Mouse (Mus musculus) embryonic facial prominence, embryonic 10.5 days (tissue): ENCODE data around the gene Cnot11. TPM values are rescaled to one million over a fixed set of nuclear protein-coding genes. Genes with fewer than 3 reads are reported as not detected.
A peak's percentile ranks its signal among the peaks of the same experiment; 100 is the strongest.

Experiments used
- DNase-seq: peaks from one replicate; pipeline ENCODE4 v3.0.0-alpha.2; 2017; ENCODE audit warnings: low spot score
- H3K27ac ChIP-seq: fragments of 300-500 bp; sonication (generic); replicated peaks from 2 replicates; pipeline ENCODE4 v1.5.1; 2016; ENCODE audit warnings: mild to moderate bottlenecking
- H3K27me3 ChIP-seq: fragments of 300-500 bp; sonication (generic); replicated peaks from 2 replicates; pipeline ENCODE4 v1.6.1; 2016; ENCODE audit warnings: low read depth, mild to moderate bottlenecking; ENCODE audit not compliant: poor library complexity, severe bottlenecking
- H3K36me3 ChIP-seq: fragments of 300-500 bp; sonication (generic); replicated peaks from 2 replicates; pipeline ENCODE4 v1.6.1; 2016; ENCODE audit warnings: mild to moderate bottlenecking, moderate library complexity
- H3K4me1 ChIP-seq: fragments of 300-500 bp; sonication (generic); 2 replicates; pipeline ENCODE4 v1.6.1; 2016
- H3K4me3 ChIP-seq: fragments of 300-500 bp; sonication (generic); 2 replicates; pipeline ENCODE4 v1.5.1; 2016; ENCODE audit warnings: mild to moderate bottlenecking, moderate library complexity
- H3K9me3 ChIP-seq: fragments of 300-500 bp; sonication (generic); 2 replicates; pipeline ENCODE4 v1.6.1; 2016; ENCODE audit warnings: mild to moderate bottlenecking
- WGBS: fragments of 180-500 bp; shearing (Covaris S2); methylation state at CpG from one replicate; pipeline ENCODE4 v1.1.7; 2016; 5-methylcytosine and 5-hydroxymethylcytosine counted together
- polyA plus RNA-seq: library from polyadenylated mRNA; unstranded; fragments of >200 nt; fragmentation: Nextera tagmentation; extraction: Ambion mirVana; gene quantifications from 2 replicates; pipeline ENCODE4 v1.2.1, GENCODE M21; 2016

The Cnot11 gene
- polyA plus RNA-seq, 1 experiment from 2014 or later = 23.2 TPM

GRCm38 (mm10) chr1:39515303-39515991, 19.3 kb upstream of the Cnot11 start:
- H3K36me3 ChIP-seq = no peaks in the 10 kb centered on the region
- WGBS = 83% methylated on average over 10 of the region's 10 CpGs
- DNase-seq = no peak
- no peak overlapping the region for H3K4me3 ChIP-seq
- no peaks in the 10 kb centered on the region for H3K9me3 ChIP-seq
- H3K27me3 ChIP-seq = no peaks in the 10 kb centered on the region
- no peak overlapping the region for H3K27ac ChIP-seq
- 0 out of 2 replicates have a peak, but pooled peaks cover 4% of the 10 kb centered on the region for H3K4me1 ChIP-seq

- H3K27ac ChIP-seq = no peak overlapping the region
- no peaks in the 10 kb centered on the region for H3K27me3 ChIP-seq
- H3K9me3 ChIP-seq = no peaks in the 10 kb centered on the region
- H3K36me3 ChIP-seq = no peaks in the 10 kb centered on the region
- 94% methylated on average over 7 of the region's 7 CpGs for WGBS
- no peak overlapping the region for H3K4me3 ChIP-seq
- no peak for DNase-seq
- no peaks in the 10 kb centered on the region for H3K4me1 ChIP-seq
Measured at GRCm38 (mm10) chr1:39521326-39521725, 13.5 kb upstream of the Cnot11 start.

DNA sequence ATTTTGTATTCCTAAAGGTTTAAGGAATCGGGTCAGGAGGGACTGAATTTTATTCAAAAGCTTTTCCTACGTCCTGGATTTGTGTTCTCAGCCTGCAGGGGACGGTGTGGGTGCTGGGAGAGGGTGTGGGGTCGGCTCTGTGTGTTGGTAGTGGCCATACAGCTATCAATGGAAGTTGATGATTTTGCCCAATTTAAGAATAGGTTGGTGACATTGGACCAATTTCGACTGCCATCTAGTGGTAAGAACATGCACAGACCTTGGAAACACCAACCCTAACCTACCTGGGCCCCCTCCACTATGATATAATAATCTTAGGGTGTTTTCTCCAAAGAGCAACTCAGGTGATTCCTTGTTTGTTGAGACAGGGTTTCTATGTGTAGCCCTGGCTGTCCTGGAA, 12.3 kb upstream of the Cnot11 start:
- Histone ChIP-seq H3K36me3 (no peaks in the 10 kb centered on the region), H3K4me1 (no peaks in the 10 kb centered on the region), H3K9me3 (no peaks in the 10 kb centered on the region), H3K27ac (no peak overlapping the region), H3K4me3 (no peak overlapping the region), H3K27me3 (no peaks in the 10 kb centered on the region)
- no peak for DNase-seq
- 29% methylated on average over 5 of the region's 5 CpGs for WGBS

- no peaks in the 10 kb centered on the region for H3K27me3 ChIP-seq
- H3K4me1 ChIP-seq = no peaks in the 10 kb centered on the region
- no peaks in the 10 kb centered on the region for H3K9me3 ChIP-seq
- no peaks in the 10 kb centered on the region for H3K36me3 ChIP-seq
- H3K4me3 ChIP-seq = no peak overlapping the region
- 74% methylated on average over 7 of the region's 7 CpGs for WGBS
- no peak overlapping the region for H3K27ac ChIP-seq
- no peak for DNase-seq
Measured at GRCm38 (mm10) chr1:39525763-39526162, 9.0 kb upstream of the Cnot11 start.

GRCm38 (mm10) chr1:39526371-39527167, 8.2 kb upstream of the Cnot11 start:
- H3K9me3 ChIP-seq = no peaks in the 10 kb centered on the region
- H3K36me3 ChIP-seq = no peaks in the 10 kb centered on the region
- H3K27ac ChIP-seq = no peak overlapping the region
- DNase-seq = no peak
- no peaks in the 10 kb centered on the region for H3K27me3 ChIP-seq
- 81% methylated on average over 9 of the region's 9 CpGs for WGBS
- H3K4me1 ChIP-seq = no peaks in the 10 kb centered on the region
- no peak overlapping the region for H3K4me3 ChIP-seq

- Histone ChIP-seq H3K27me3 (no peaks in the 10 kb centered on the region), H3K4me1 (no peaks in the 10 kb centered on the region), H3K4me3 (no peak overlapping the region), H3K9me3 (no peaks in the 10 kb centered on the region), H3K36me3 (no peaks in the 10 kb centered on the region), H3K27ac (no peak overlapping the region)
- 11% methylated on average over 7 of the region's 7 CpGs for WGBS
- peak; percentile 84 for DNase-seq
Measured at GRCm38 (mm10) chr1:39527432-39527831, 7.4 kb upstream of the Cnot11 start.

DNA sequence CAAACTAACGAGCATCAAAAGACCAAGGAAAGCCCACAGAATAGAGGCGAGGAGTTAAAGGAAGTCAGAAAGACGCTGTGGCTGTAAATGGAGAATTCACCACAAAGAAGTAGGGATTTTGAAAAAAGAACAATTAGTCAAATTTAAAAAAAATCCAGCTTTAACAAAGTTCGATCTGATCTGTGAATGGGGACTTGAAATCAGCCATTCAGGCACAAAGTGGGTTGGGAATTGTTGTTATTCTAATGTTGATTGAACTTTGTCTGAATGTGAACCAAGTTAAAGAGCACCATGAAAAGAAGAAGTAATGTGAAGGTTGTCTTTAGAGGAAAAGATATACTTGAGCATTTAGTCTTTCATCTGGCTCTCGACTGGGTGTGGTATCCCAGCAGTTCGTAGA, 6.5 kb upstream of the Cnot11 start:
- Histone ChIP-seq H3K27me3 (no peaks in the 10 kb centered on the region), H3K4me3 (no peak overlapping the region), H3K27ac (no peak overlapping the region), H3K4me1 (no peaks in the 10 kb centered on the region), H3K9me3 (no peaks in the 10 kb centered on the region), H3K36me3 (no peaks in the 10 kb centered on the region)
- DNase-seq = no peak
- WGBS = 74% methylated on average over 6 of the region's 6 CpGs

- no peaks in the 10 kb centered on the region for H3K36me3 ChIP-seq
- 38% methylated on average over 13 of the region's 13 CpGs for WGBS
Measured at GRCm38 (mm10) chr1:39530258-39530943, 4.4 kb upstream of the Cnot11 start.

DNA sequence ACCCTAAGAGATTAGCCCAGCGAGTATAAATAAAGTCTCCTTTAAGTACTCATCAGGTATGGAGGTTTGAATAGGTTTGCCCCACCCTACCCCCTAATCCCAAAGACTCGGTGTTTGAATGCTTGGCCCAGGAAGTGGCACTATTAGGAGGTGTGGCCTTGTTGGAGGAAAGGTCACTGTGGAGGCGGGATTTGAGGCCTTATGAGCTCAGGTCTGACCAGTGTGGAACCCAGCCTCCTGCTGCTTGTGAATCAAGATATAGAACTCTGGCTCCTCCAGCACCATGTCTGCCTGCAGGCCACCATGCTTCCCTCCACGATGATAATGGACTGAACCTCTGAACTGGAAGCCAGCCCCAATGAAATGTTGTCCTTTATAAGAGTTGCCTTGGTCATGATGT, 3.8 kb upstream of the Cnot11 start:
- Histone ChIP-seq H3K27ac (no peak overlapping the region), H3K36me3 (no peaks in the 10 kb centered on the region), H3K9me3 (no peaks in the 10 kb centered on the region), H3K27me3 (no peaks in the 10 kb centered on the region), H3K4me3 (no peak overlapping the region), H3K4me1 (peaks cover 9% of the 10 kb centered on the region)
- no peak for DNase-seq
- 67% methylated on average over 4 of the region's 4 CpGs for WGBS

More at GRCm38 (mm10) chr1:39530258-39530943, 4.4 kb upstream of the Cnot11 start:
- Histone ChIP-seq H3K27ac (no peak overlapping the region), H3K27me3 (no peaks in the 10 kb centered on the region), H3K9me3 (no peaks in the 10 kb centered on the region), H3K4me3 (no peak overlapping the region), H3K4me1 (peaks cover 7% of the 10 kb centered on the region)
- peak; percentile 71 for DNase-seq

GRCm38 (mm10) chr1:39533917-39534316, 875 bp upstream of the Cnot11 start:
- no peaks in the 10 kb centered on the region for H3K9me3 ChIP-seq
- WGBS = 42% methylated on average over 3 of the region's 3 CpGs
- no peaks in the 10 kb centered on the region for H3K27me3 ChIP-seq
- DNase-seq = no peak
- peaks cover 24% of the 10 kb centered on the region for H3K4me1 ChIP-seq
- no peak overlapping the region for H3K4me3 ChIP-seq
- peaks cover 17% of the 10 kb centered on the region for H3K36me3 ChIP-seq
- H3K27ac ChIP-seq = no peak overlapping the region

DNA sequence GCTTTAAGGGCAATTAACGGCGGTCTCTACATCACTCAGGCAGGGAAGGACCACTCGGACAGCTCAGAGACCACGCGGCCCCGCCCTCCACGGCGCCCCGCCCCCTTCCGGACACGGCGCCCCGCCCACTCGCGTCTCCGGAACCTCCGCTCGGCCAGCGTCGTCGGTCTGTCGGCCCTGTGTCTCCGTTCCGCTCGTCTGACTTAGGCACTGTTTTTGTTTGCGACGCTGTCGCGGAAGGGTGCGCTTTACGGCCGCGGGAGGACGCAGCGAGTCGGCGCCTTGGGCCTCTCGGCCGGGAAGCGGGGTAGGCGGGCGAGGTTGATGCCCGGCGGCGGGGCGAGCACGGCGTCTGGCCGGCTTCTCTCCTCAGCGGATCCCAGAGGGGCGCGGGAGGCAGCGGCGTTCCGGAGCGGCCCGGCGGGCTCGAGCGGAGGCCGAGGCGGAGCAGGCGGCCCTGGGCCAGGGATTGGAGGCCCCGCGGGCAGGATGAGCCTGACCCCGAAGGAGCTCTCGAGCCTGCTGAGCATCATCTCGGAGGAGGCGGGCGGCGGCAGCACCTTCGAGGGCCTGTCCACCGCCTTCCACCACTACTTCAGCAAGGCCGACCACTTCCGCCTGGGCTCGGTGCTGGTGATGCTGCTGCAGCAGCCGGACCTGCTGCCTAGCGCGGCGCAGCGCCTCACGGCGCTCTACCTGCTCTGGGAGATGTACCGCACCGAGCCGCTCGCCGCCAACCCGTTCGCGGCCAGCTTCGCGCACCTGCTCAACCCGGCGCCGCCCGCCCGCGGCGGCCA, 921 bp downstream of the Cnot11 start:
- WGBS = under 1% methylated on average over 100 of the region's 100 CpGs
- H3K27me3 ChIP-seq = no peaks in the 10 kb centered on the region
- peaks cover 9% of the 10 kb centered on the region; the same call in 1 of the 2 replicates for H3K9me3 ChIP-seq
- H3K27ac ChIP-seq = peak overlapping the region; percentile 95
- DNase-seq = peak; percentile 99
- H3K4me3 ChIP-seq = peak overlapping the region; percentile 98
- H3K4me1 ChIP-seq = peaks cover 24% of the 10 kb centered on the region
- peaks cover 35% of the 10 kb centered on the region for H3K36me3 ChIP-seq

DNA sequence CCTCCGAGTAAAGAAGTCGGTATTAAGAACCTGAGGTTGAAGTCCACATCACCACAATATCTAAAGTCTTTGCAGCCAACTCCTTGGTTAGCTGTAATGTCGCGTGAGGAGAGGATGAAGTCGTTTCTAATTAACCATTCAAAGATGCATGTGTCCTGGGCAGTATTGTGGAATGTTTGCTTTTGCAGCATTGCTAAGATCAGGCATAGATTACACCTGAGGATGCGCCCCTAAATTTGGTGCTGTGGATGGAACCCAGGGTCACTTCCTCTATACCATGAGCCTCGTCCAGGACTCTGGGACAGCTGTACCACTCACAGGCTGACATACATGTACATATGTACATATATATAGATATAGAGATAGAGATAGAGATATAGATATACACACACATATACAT, 1.9 kb downstream of the Cnot11 start:
- H3K4me3 ChIP-seq = peak overlapping the region; percentile 98
- no peak overlapping the region for H3K27ac ChIP-seq
- H3K36me3 ChIP-seq = peaks cover 44% of the 10 kb centered on the region
- H3K4me1 ChIP-seq = peaks cover 24% of the 10 kb centered on the region
- 41% methylated on average over 7 of the region's 7 CpGs for WGBS
- H3K9me3 ChIP-seq = peaks cover 10% of the 10 kb centered on the region; the same call in 1 of the 2 replicates
- no peaks in the 10 kb centered on the region for H3K27me3 ChIP-seq
- DNase-seq = no peak
